Mouse (Mus musculus): ENCODE measurements around the gene Osbpl11. TPM values are rescaled to one million over a fixed set of nuclear protein-coding genes. Genes with fewer than 3 reads are reported as not detected.

The Osbpl11 gene
- polyA plus RNA-seq, 1 experiment, result 8.3 TPM

DNA sequence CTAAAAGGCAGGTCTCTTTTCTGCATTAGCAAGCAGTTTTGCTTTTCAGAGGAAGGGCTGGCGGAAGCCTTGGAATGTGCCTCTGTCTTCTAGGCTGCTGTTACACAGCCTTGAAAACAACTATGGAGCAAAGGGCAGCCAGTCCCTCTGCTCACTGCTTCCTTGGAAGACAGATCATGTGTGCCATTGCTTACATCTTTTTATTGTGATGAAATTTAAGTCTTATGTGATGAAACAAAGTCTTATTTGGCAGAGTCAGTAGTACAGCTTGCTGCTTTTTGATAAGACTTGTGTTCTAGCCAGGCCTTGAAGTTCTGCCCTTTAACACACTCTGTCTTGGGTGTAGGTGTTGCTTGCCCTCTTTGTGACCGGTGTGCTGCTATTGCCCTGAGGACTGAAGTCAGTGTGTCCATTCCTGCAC is 6.8 kb downstream of the Osbpl11 start:
- no peak overlapping the region for H3ac ChIP-seq (ENCODE audit: control insufficient read depth, insufficient read length, low read depth)
- H3K4me3 ChIP-seq (ENCODE audit: insufficient read depth, poor library complexity, severe bottlenecking), result no peak overlapping the region
- H3K36me3 ChIP-seq (ENCODE audit: control insufficient read depth, insufficient read depth), result peaks cover 5% of the 10 kb centered on the region
- peaks cover 37% of the 10 kb centered on the region for H3K79me3 ChIP-seq (ENCODE audit: low read depth)
- H3K79me2 ChIP-seq (ENCODE audit: control insufficient read depth, insufficient read depth), result peaks cover 66% of the 10 kb centered on the region
- TF ChIP-seq CTCF (IDR thresholded peaks at IDR 0.05; ENCODE audit: control insufficient read depth, insufficient read depth, insufficient read length), result no peak
- TF ChIP-seq MAX (IDR thresholded peaks at IDR 0.05), result no peak
- TF ChIP-seq CEBPB (IDR thresholded peaks at IDR 0.05; ENCODE audit: low read depth), result no peak
- TF ChIP-seq MYOG (IDR thresholded peaks at IDR 0.05; ENCODE audit: control insufficient read depth, extremely low read depth, insufficient read length), result no peak
- TF ChIP-seq USF1 (IDR thresholded peaks at IDR 0.05; ENCODE audit: low read depth), result no peak
- TF ChIP-seq MYOD1 (IDR thresholded peaks at IDR 0.05; ENCODE audit: control insufficient read depth, insufficient read length, low read depth), result no peak
- no peak for TF ChIP-seq FOSL1 (IDR thresholded peaks at IDR 0.05; ENCODE audit: insufficient read depth, low read length, poor library complexity, severe bottlenecking)
- no peaks in the 10 kb centered on the region for H3K27me3 ChIP-seq (ENCODE audit: control insufficient read depth, insufficient read depth, insufficient read length)

DNA sequence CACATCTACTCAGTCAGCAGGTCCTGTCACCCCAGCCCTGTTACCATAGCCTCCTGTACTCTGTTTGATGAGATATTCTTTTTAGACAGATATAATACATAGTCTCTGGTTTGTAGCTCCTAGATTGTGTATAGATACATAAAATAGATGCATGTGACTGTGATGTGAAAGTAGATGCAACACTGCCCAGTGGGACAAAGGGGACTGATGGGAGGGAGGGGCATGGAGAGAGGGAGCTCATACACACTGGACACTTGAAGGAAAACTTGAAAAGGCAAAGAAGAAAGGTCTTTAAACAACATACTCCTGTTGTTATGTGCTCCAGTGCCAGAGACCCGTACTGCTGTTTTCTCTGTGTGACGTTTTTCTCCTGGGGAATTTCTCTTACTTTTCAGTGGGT is 7.4 kb downstream of the Osbpl11 start:
- H3ac ChIP-seq (ENCODE audit: control insufficient read depth, insufficient read length, low read depth), result no peak overlapping the region
- peaks cover 60% of the 10 kb centered on the region for H3K79me2 ChIP-seq (ENCODE audit: control insufficient read depth, insufficient read depth)
- peaks cover 31% of the 10 kb centered on the region for H3K79me3 ChIP-seq (ENCODE audit: low read depth)
- H3K4me3 ChIP-seq (ENCODE audit: insufficient read depth, poor library complexity, severe bottlenecking), result no peak overlapping the region
- TF ChIP-seq CTCF (IDR thresholded peaks at IDR 0.05; ENCODE audit: control insufficient read depth, insufficient read depth, insufficient read length) (no peak), MAX (IDR thresholded peaks at IDR 0.05) (no peak), MYOG (IDR thresholded peaks at IDR 0.05; ENCODE audit: control insufficient read depth, extremely low read depth, insufficient read length) (no peak)
- peaks cover 9% of the 10 kb centered on the region for H3K36me3 ChIP-seq (ENCODE audit: control insufficient read depth, insufficient read depth)
- H3K27me3 ChIP-seq (ENCODE audit: control insufficient read depth, insufficient read depth, insufficient read length), result no peaks in the 10 kb centered on the region

DNA sequence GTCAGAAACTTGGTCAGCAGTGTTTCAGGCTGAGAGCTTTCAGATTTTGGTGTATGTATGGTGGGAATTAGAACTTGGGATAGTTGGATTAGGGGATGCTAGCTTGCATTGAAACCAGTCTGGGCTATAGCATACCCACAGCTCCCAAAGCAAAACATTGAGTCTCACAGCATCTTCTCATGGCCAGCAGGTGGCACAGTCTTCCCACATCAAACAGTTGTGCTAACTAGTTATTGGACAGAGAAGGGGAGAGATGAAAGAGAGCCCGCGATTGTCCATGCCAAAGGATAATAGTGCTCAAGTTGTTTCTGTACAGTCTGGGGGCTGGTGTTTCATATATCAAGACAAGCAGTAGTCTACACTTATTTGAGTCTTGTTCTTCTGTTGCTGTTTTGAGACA is 8.8 kb downstream of the Osbpl11 start:
- Histone ChIP-seq H3K79me3 (ENCODE audit: low read depth) (peaks cover 22% of the 10 kb centered on the region), H3K36me3 (ENCODE audit: control insufficient read depth, insufficient read depth) (peaks cover 9% of the 10 kb centered on the region), H3K79me2 (ENCODE audit: control insufficient read depth, insufficient read depth) (peaks cover 46% of the 10 kb centered on the region), H3ac (ENCODE audit: control insufficient read depth, insufficient read length, low read depth) (no peak overlapping the region), H3K27me3 (ENCODE audit: control insufficient read depth, insufficient read depth, insufficient read length) (no peaks in the 10 kb centered on the region), H3K4me3 (ENCODE audit: insufficient read depth, poor library complexity, severe bottlenecking) (no peak overlapping the region)
- TF ChIP-seq CTCF (IDR thresholded peaks at IDR 0.05; ENCODE audit: control insufficient read depth, insufficient read depth, insufficient read length) (peak; percentile 41), MYOD1 (IDR thresholded peaks at IDR 0.05; ENCODE audit: control insufficient read depth, insufficient read length, low read depth) (no peak), MAX (IDR thresholded peaks at IDR 0.05) (no peak), USF1 (IDR thresholded peaks at IDR 0.05; ENCODE audit: low read depth) (no peak), CEBPB (IDR thresholded peaks at IDR 0.05; ENCODE audit: low read depth) (no peak)

DNA sequence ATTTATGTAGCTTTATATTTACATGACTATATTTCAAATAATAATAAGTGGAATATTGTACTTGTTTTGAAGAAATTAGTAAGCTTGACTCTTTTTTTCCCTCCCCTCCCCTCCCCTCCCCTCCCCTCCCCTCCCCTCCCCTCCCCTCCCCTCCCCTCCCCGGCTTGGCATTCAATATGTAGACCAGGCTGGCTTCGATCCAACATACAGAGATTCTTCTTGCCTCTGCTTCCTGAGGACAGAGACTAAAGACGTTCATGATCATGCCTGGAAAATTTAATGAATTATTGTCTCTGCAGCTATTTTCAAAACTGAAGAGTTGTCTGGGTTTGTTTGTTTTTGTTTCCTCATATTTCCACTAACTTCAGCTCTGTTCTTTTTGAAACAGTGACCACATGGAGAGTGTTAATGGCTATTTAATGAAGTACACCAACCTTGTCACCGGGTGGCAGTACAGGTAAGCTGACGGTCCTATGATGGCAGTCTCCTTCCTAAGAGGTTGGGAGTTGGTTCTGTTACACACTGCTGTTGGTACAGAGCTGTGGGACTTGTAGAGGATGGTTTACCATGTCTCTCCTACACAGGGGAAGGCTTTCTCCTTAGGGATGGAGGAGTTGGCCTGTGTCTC is 10.9 kb downstream of the Osbpl11 start:
- Histone ChIP-seq H3K79me2 (ENCODE audit: control insufficient read depth, insufficient read depth) (peaks cover 24% of the 10 kb centered on the region), H3K27me3 (ENCODE audit: control insufficient read depth, insufficient read depth, insufficient read length) (no peaks in the 10 kb centered on the region), H3K4me3 (ENCODE audit: insufficient read depth, poor library complexity, severe bottlenecking) (no peak overlapping the region), H3K36me3 (ENCODE audit: control insufficient read depth, insufficient read depth) (peaks cover 18% of the 10 kb centered on the region), H3K79me3 (ENCODE audit: low read depth) (peaks cover 12% of the 10 kb centered on the region), H3ac (ENCODE audit: control insufficient read depth, insufficient read length, low read depth) (no peak overlapping the region)
- TF ChIP-seq MAX (IDR thresholded peaks at IDR 0.05) (no peak), FOSL1 (IDR thresholded peaks at IDR 0.05; ENCODE audit: insufficient read depth, low read length, poor library complexity, severe bottlenecking) (no peak), USF1 (IDR thresholded peaks at IDR 0.05; ENCODE audit: low read depth) (no peak), MYOD1 (IDR thresholded peaks at IDR 0.05; ENCODE audit: control insufficient read depth, insufficient read length, low read depth) (no peak), CTCF (IDR thresholded peaks at IDR 0.05; ENCODE audit: control insufficient read depth, insufficient read depth, insufficient read length) (no peak), MYOG (IDR thresholded peaks at IDR 0.05; ENCODE audit: control insufficient read depth, extremely low read depth, insufficient read length) (no peak), CEBPB (IDR thresholded peaks at IDR 0.05; ENCODE audit: low read depth) (no peak)

DNA sequence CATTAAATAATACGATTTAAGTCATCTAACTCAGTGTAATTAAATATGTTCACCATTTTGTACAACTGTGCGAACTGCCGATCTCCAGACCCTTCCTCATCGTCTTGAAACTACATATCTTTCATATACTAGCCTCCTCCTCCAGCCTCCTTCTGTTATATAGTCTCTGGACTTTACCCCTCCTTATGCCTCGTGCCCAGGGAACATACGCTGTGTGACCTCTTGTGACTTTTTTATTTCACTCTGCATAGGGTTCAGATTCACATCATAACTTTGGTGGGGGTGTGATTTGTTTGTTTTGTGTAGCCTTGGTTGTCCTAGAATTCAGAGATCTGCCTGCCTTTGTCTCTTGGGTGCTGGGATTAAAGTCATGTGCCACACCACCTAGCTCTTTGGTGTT is 11.7 kb downstream of the Osbpl11 start:
- TF ChIP-seq USF1 (IDR thresholded peaks at IDR 0.05; ENCODE audit: low read depth), result no peak
- TF ChIP-seq CEBPB (IDR thresholded peaks at IDR 0.05; ENCODE audit: low read depth), result no peak
- no peak overlapping the region for H3ac ChIP-seq (ENCODE audit: control insufficient read depth, insufficient read length, low read depth)
- peaks cover 26% of the 10 kb centered on the region for H3K36me3 ChIP-seq (ENCODE audit: control insufficient read depth, insufficient read depth)
- peaks cover 17% of the 10 kb centered on the region for H3K79me2 ChIP-seq (ENCODE audit: control insufficient read depth, insufficient read depth)
- no peaks in the 10 kb centered on the region for H3K27me3 ChIP-seq (ENCODE audit: control insufficient read depth, insufficient read depth, insufficient read length)
- peaks cover 11% of the 10 kb centered on the region for H3K79me3 ChIP-seq (ENCODE audit: low read depth)
- H3K4me3 ChIP-seq (ENCODE audit: insufficient read depth, poor library complexity, severe bottlenecking), result no peak overlapping the region

DNA sequence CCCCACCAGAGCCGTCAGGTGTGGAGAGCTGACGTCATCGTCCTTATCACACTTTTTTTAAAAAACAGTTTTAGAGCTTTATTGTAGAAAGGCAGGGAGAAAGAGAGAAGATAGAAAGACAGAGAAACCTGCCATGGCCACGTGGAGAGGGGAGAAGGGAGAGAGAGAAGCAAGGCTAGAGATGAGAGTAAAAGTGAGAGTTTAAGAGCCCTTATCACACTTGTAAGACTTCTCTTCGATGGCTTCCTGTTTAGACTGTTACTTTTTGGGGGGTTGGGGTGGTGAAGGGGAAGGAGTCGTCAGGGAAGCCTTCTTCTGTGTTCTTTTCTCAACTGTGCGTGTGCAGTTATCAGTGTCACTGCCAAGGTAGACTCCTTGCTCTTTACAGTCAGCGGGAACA is 15.7 kb downstream of the Osbpl11 start:
- no peaks in the 10 kb centered on the region for H3K27me3 ChIP-seq (ENCODE audit: control insufficient read depth, insufficient read depth, insufficient read length)
- H3K36me3 ChIP-seq (ENCODE audit: control insufficient read depth, insufficient read depth), result peaks cover 32% of the 10 kb centered on the region
- H3ac ChIP-seq (ENCODE audit: control insufficient read depth, insufficient read length, low read depth), result no peak overlapping the region
- no peak overlapping the region for H3K4me3 ChIP-seq (ENCODE audit: insufficient read depth, poor library complexity, severe bottlenecking)
- peaks cover 4% of the 10 kb centered on the region for H3K79me3 ChIP-seq (ENCODE audit: low read depth)
- TF ChIP-seq MYOG (IDR thresholded peaks at IDR 0.05; ENCODE audit: control insufficient read depth, extremely low read depth, insufficient read length), result no peak
- no peak for TF ChIP-seq MYOD1 (IDR thresholded peaks at IDR 0.05; ENCODE audit: control insufficient read depth, insufficient read length, low read depth)
- TF ChIP-seq USF1 (IDR thresholded peaks at IDR 0.05; ENCODE audit: low read depth), result no peak
- TF ChIP-seq CTCF (IDR thresholded peaks at IDR 0.05; ENCODE audit: control insufficient read depth, insufficient read depth, insufficient read length), result no peak
- no peak for TF ChIP-seq FOSL1 (IDR thresholded peaks at IDR 0.05; ENCODE audit: insufficient read depth, low read length, poor library complexity, severe bottlenecking)
- TF ChIP-seq MAX (IDR thresholded peaks at IDR 0.05), result no peak
- no peak for TF ChIP-seq CEBPB (IDR thresholded peaks at IDR 0.05; ENCODE audit: low read depth)
- no peaks in the 10 kb centered on the region for H3K79me2 ChIP-seq (ENCODE audit: control insufficient read depth, insufficient read depth)

All from C2C12 (cell line).